Mouse (Mus musculus): ENCODE data around the gene Caln1.

GRCm38 (mm10) chr5:130340656-130341055, 28.6 kb upstream of the Caln1 start:
- TF ChIP-seq CTCF (conservative IDR thresholded peaks at IDR 0.05; ENCODE audit: low read length) (no peak), POU5F1 (IDR thresholded peaks at IDR 0.05; ENCODE audit: borderline replicate concordance, low read length) (no peak), NANOG (IDR thresholded peaks at IDR 0.05; ENCODE audit: borderline replicate concordance, low read length) (no peak)

Measured in E14TG2a.4 (cell line).